Mouse (Mus musculus): ENCODE results near the gene Dnase2b. TPM values are rescaled to one million over a fixed set of nuclear protein-coding genes. Genes with fewer than 3 reads are reported as not detected.

The Dnase2b gene
- polyA plus RNA-seq, 1 experiment: 0.04 TPM

GRCm38 (mm10) chr3:146650716-146651115 lies 35.3 kb upstream of the Dnase2b start:
- WGBS: 85% methylated on average over 10 of the region's 10 CpGs
- H3K4me3 ChIP-seq (replicated peaks; ENCODE audit: extremely low read depth, low read depth, low read length): no peak overlapping the region
- DNase-seq: no peak
- TF ChIP-seq CTCF (IDR thresholded peaks at IDR 0.05; ENCODE audit: insufficient read depth, low read length) (no peak), POLR2A (IDR thresholded peaks at IDR 0.05; ENCODE audit: borderline replicate concordance, extremely low read depth, low read depth, low read length) (no peak)
- no peaks in the 10 kb centered on the region for H3K4me1 ChIP-seq (ENCODE audit: control insufficient read depth, insufficient read depth, low read length)

GRCm38 (mm10) chr3:146649311-146649894 lies 34.0 kb upstream of the Dnase2b start:
- Histone ChIP-seq H3K4me3 (replicated peaks; ENCODE audit: extremely low read depth, low read depth, low read length) (no peak overlapping the region), H3K4me1 (ENCODE audit: control insufficient read depth, insufficient read depth, low read length) (no peaks in the 10 kb centered on the region)
- DNase-seq: no peak
- no peak for TF ChIP-seq POLR2A (IDR thresholded peaks at IDR 0.05; ENCODE audit: borderline replicate concordance, extremely low read depth, low read depth, low read length)
- TF ChIP-seq CTCF (IDR thresholded peaks at IDR 0.05; ENCODE audit: insufficient read depth, low read length): no peak
- 59% methylated on average over 10 of the region's 10 CpGs for whole genome bisulfite sequencing

- TF ChIP-seq CTCF (IDR thresholded peaks at IDR 0.05; ENCODE audit: insufficient read depth, low read length) (no peak), POLR2A (IDR thresholded peaks at IDR 0.05; ENCODE audit: borderline replicate concordance, extremely low read depth, low read depth, low read length) (no peak)
- no peak overlapping the region for H3K4me3 ChIP-seq (replicated peaks; ENCODE audit: extremely low read depth, low read depth, low read length)
- 58% methylated on average over 4 of the region's 4 CpGs for WGBS
- no peak for DNase-seq
- no peaks in the 10 kb centered on the region for H3K4me1 ChIP-seq (ENCODE audit: control insufficient read depth, insufficient read depth, low read length)
These were observed 26.5 kb upstream of the Dnase2b start for GRCm38 (mm10) chr3:146641818-146642427.

- H3K4me1 ChIP-seq (ENCODE audit: control insufficient read depth, insufficient read depth, low read length): no peaks in the 10 kb centered on the region
- WGBS: 67% methylated on average over 5 of the region's 5 CpGs
- TF ChIP-seq POLR2A (IDR thresholded peaks at IDR 0.05; ENCODE audit: borderline replicate concordance, extremely low read depth, low read depth, low read length) (no peak), CTCF (IDR thresholded peaks at IDR 0.05; ENCODE audit: insufficient read depth, low read length) (no peak)
- no peak overlapping the region for H3K4me3 ChIP-seq (replicated peaks; ENCODE audit: extremely low read depth, low read depth, low read length)
- no peak for DNase-seq
These were observed 17.1 kb upstream of the Dnase2b start for GRCm38 (mm10) chr3:146632506-146632905.

GRCm38 (mm10) chr3:146628227-146628982 lies 13.0 kb upstream of the Dnase2b start:
- no peak overlapping the region for H3K4me3 ChIP-seq (replicated peaks; ENCODE audit: extremely low read depth, low read depth, low read length)
- H3K4me1 ChIP-seq (ENCODE audit: control insufficient read depth, insufficient read depth, low read length): no peaks in the 10 kb centered on the region
- no peak for TF ChIP-seq CTCF (IDR thresholded peaks at IDR 0.05; ENCODE audit: insufficient read depth, low read length)
- no peak for TF ChIP-seq POLR2A (IDR thresholded peaks at IDR 0.05; ENCODE audit: borderline replicate concordance, extremely low read depth, low read depth, low read length)
- 60% methylated on average over 8 of the region's 8 CpGs for WGBS
- DNase-seq: no peak

- WGBS: 84% methylated on average over 4 of the region's 4 CpGs
- no peak for DNase-seq
- TF ChIP-seq CTCF (IDR thresholded peaks at IDR 0.05; ENCODE audit: insufficient read depth, low read length) (no peak), POLR2A (IDR thresholded peaks at IDR 0.05; ENCODE audit: borderline replicate concordance, extremely low read depth, low read depth, low read length) (no peak)
- Histone ChIP-seq H3K4me1 (ENCODE audit: control insufficient read depth, insufficient read depth, low read length) (no peaks in the 10 kb centered on the region), H3K4me3 (replicated peaks; ENCODE audit: extremely low read depth, low read depth, low read length) (no peak overlapping the region)
These were observed 10.4 kb upstream of the Dnase2b start for GRCm38 (mm10) chr3:146625766-146626165.

- no peak for DNase-seq
- H3K4me1 ChIP-seq (ENCODE audit: control insufficient read depth, insufficient read depth, low read length): no peaks in the 10 kb centered on the region
- H3K4me3 ChIP-seq (replicated peaks; ENCODE audit: extremely low read depth, low read depth, low read length): no peak overlapping the region
- WGBS: 86% methylated on average over 11 of the region's 11 CpGs
- no peak for TF ChIP-seq CTCF (IDR thresholded peaks at IDR 0.05; ENCODE audit: insufficient read depth, low read length)
- no peak for TF ChIP-seq POLR2A (IDR thresholded peaks at IDR 0.05; ENCODE audit: borderline replicate concordance, extremely low read depth, low read depth, low read length)
These were observed 6.6 kb upstream of the Dnase2b start for GRCm38 (mm10) chr3:146621966-146622365.

- TF ChIP-seq CTCF (IDR thresholded peaks at IDR 0.05; ENCODE audit: insufficient read depth, low read length) (no peak), POLR2A (IDR thresholded peaks at IDR 0.05; ENCODE audit: borderline replicate concordance, extremely low read depth, low read depth, low read length) (no peak)
- no peaks in the 10 kb centered on the region for H3K4me1 ChIP-seq (ENCODE audit: control insufficient read depth, insufficient read depth, low read length)
- DNase-seq: no peak
- 73% methylated on average over 14 of the region's 14 CpGs for WGBS
- no peak overlapping the region for H3K4me3 ChIP-seq (replicated peaks; ENCODE audit: extremely low read depth, low read depth, low read length)
These were observed 5.3 kb upstream of the Dnase2b start for GRCm38 (mm10) chr3:146620555-146621249.

- TF ChIP-seq CTCF (IDR thresholded peaks at IDR 0.05; ENCODE audit: insufficient read depth, low read length) (no peak), POLR2A (IDR thresholded peaks at IDR 0.05; ENCODE audit: borderline replicate concordance, extremely low read depth, low read depth, low read length) (no peak)
- Histone ChIP-seq H3K4me1 (ENCODE audit: control insufficient read depth, insufficient read depth, low read length) (no peaks in the 10 kb centered on the region), H3K4me3 (replicated peaks; ENCODE audit: extremely low read depth, low read depth, low read length) (no peak overlapping the region)
- DNase-seq: no peak
- 82% methylated on average over 10 of the region's 10 CpGs for WGBS
These were observed 4.7 kb upstream of the Dnase2b start for GRCm38 (mm10) chr3:146620101-146620500.
